Mouse (Mus musculus): ENCODE measurements around the gene Rap2b. TPM values are rescaled to one million over a fixed set of nuclear protein-coding genes. Genes with fewer than 3 reads are reported as not detected.

Rap2b gene
- 9.4 and 9.8 TPM in 2 replicates for polyA plus RNA-seq (2015; fragmentation: Nextera tagmentation; extraction: Ambion mirVana)

DNA sequence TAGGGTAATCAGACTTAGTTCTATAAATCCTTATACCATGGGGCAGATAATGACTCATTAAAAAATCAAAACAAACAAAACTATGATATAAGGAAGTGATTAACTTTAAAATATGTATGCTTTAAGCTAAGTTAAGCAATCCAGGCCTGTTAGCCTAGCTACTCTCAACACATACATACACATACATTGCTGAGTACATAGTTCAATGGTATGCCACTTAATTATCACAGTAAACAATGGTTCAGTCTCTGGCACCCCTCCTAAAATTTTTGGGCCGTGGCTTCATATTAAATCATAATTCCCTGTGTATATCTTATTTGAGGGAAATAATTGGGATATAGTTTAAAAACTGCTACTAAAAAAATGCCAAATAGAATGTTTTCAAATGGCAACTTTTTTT is at the start of gene Rap2b:
Gene Rap2b, plus strand, starts transcription at position 301 of the 400 bp plus-strand sequence.
- no peak within 1 kb of the TSS for H3K9ac ChIP-seq
- H3K4me3 ChIP-seq (replicated peaks) = no peak within 1 kb of the TSS
- H3K9me3 ChIP-seq = no peaks in the 10 kb centered on the region
- H3K36me3 ChIP-seq = no peaks in the 10 kb centered on the region
- no peak within 1 kb of the TSS for H3K4me2 ChIP-seq
- H3K27me3 ChIP-seq (replicated peaks) = no peaks in the 10 kb centered on the region
- no peaks in the 10 kb centered on the region for H3K4me1 ChIP-seq
- ATAC-seq (ENCODE audit: insufficient read depth, low FRiP score, low read depth) = no peak
- WGBS = 76% methylated on average over 1 of the region's 1 CpGs
- H3K27ac ChIP-seq = peak within 1 kb of the TSS; percentile 96; the same call in 1 of the 2 replicates

DNA sequence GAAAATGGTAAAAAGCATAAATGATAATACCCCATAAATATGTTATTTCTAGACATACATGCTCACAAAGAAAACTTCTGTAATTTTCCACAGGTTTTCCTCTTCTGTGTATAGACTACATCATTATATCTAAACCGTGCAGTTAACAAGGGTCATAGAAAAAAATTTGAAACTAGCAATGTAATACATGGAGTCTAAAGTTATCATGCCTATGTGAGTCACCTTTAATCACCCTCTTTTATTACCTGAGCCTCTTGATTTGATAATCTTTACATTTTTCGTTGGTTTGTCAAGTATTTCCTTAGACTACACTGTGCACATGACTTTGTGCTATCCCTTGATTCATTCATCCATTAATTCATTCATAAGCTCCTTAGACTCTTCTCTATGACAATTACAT is 46.4 kb upstream of the Rap2b start:
- Histone ChIP-seq H3K27ac (no peak overlapping the region), H3K36me3 (no peaks in the 10 kb centered on the region), H3K4me2 (no peak overlapping the region), H3K4me1 (no peaks in the 10 kb centered on the region), H3K4me3 (replicated peaks) (no peak overlapping the region), H3K9me3 (no peaks in the 10 kb centered on the region), H3K27me3 (replicated peaks) (no peaks in the 10 kb centered on the region), H3K9ac (no peak overlapping the region)
- WGBS = 59% methylated on average over 2 of the region's 2 CpGs
- ATAC-seq (ENCODE audit: insufficient read depth, low FRiP score, low read depth) = no peak

DNA sequence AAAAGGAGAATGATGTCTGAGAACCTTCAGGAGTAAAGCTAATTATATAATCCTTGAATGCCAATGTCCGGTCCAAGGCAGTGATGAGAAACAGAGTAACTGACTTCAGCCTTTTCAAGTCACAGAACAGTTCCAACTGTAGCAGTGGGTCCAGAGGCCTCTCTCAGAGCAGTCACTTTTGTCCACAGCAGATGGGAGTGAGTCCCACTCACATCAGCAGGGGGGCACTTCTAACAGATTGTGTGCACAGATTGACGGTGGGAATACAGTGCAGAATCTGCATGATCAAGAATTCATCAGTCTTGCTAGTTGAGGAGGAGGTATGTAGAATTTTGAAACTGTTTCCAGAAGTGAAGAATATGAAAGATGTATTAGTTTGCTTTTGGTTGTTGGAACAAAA is 41.4 kb upstream of the Rap2b start:
- WGBS = 74% methylated on average over 2 of the region's 2 CpGs
- Histone ChIP-seq H3K27me3 (replicated peaks) (no peaks in the 10 kb centered on the region), H3K9ac (no peak overlapping the region), H3K27ac (no peak overlapping the region), H3K4me1 (no peaks in the 10 kb centered on the region), H3K9me3 (no peaks in the 10 kb centered on the region), H3K4me3 (replicated peaks) (no peak overlapping the region), H3K36me3 (no peaks in the 10 kb centered on the region), H3K4me2 (no peak overlapping the region)
- no peak for ATAC-seq (ENCODE audit: insufficient read depth, low FRiP score, low read depth)

DNA sequence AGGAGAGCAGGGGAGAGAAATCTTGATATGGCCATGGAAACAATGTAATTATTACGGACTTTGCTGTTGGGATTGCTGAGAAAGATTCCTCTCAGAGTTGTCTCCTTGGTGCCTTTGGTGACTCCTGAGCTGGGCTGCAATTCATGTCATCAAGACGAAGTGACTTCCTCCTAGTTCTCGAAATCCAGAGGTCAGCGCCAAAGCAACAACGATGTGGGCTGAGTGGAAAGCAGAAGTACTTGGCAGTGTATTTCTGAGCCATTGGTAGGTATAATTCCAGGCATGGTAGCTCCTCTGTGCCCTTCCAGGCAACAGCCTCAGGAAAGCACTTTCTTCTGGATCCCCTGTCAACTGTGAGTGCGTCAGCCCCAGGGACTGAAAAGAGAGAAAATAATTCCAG is 39.8 kb upstream of the Rap2b start:
- Histone ChIP-seq H3K27me3 (replicated peaks) (no peaks in the 10 kb centered on the region), H3K4me2 (no peak overlapping the region), H3K27ac (no peak overlapping the region), H3K4me1 (no peaks in the 10 kb centered on the region), H3K4me3 (replicated peaks) (no peak overlapping the region), H3K9ac (no peak overlapping the region), H3K36me3 (no peaks in the 10 kb centered on the region), H3K9me3 (no peaks in the 10 kb centered on the region)
- WGBS = 75% methylated on average over 6 of the region's 6 CpGs
- no peak for ATAC-seq (ENCODE audit: insufficient read depth, low FRiP score, low read depth)

DNA sequence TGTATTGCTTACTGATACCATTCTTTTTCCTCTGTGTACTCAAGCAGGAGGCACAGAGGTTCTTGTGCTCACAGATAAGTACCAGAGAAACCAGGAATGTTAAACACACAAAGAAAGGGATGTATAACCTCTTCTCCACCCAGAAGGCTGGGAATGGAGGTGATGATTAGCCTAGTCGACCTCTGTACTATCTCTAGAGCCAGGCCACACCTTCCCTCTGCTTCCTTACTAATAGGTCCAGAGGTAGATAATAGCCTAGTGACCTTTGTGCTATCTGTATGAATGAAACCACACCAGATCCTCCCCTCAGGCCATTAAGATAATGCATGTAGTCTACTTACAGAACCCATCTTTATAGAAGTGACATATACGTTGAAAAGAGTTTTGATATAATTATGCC is 25.2 kb upstream of the Rap2b start:
- Histone ChIP-seq H3K27ac (no peak overlapping the region), H3K9me3 (no peaks in the 10 kb centered on the region), H3K9ac (no peak overlapping the region), H3K4me2 (no peak overlapping the region), H3K4me1 (no peaks in the 10 kb centered on the region), H3K4me3 (replicated peaks) (no peak overlapping the region), H3K36me3 (no peaks in the 10 kb centered on the region), H3K27me3 (replicated peaks) (no peaks in the 10 kb centered on the region)
- ATAC-seq (ENCODE audit: insufficient read depth, low FRiP score, low read depth) = no peak; the same call in 1 of the 2 replicates
- 36% methylated on average over 2 of the region's 2 CpGs for WGBS

DNA sequence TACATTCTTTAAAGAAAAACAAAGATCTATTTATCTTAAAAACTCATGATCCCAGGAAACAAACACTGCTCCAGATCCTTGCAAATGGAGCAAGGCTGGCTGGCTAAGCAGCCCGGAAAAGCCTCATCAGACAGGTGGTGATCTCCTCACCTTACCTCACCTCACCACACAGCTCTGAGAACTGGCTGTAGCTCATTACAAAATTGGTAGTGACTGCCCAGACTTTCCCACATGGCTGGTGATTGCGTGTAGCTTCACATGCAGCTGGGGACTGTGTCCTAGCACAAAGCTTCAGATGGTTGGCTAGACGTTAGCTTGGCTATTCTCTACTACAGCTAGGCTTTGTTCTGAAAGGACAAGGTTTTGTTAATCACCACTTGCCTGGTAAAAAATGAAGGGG is 24.2 kb upstream of the Rap2b start:
- H3K36me3 ChIP-seq = no peaks in the 10 kb centered on the region
- no peaks in the 10 kb centered on the region for H3K27me3 ChIP-seq (replicated peaks)
- no peaks in the 10 kb centered on the region for H3K9me3 ChIP-seq
- H3K9ac ChIP-seq = no peak overlapping the region
- H3K4me1 ChIP-seq = no peaks in the 10 kb centered on the region
- no peak overlapping the region for H3K27ac ChIP-seq
- H3K4me3 ChIP-seq (replicated peaks) = no peak overlapping the region
- WGBS = 72% methylated on average over 3 of the region's 3 CpGs
- no peak for ATAC-seq (ENCODE audit: insufficient read depth, low FRiP score, low read depth)
- H3K4me2 ChIP-seq = no peak overlapping the region

DNA sequence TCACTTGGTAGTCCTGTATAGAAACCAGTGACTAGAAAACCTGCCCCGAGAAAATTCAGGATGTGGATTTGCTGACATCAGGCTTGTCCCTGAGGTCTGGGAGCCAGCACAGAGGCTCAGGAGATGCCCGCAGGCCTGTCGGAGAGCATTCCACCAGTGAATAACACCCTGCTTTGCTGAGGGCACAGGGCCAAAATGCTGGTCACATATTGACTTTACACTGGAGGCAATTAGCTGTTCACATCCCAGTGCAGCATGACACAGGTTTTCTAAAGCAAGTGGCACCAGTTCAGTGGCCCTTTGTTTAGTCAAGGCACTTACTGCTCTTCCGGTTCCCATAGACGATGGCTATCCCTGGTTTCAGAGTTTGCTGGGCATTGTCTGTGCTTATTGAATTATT is 21.1 kb upstream of the Rap2b start:
- H3K9ac ChIP-seq = no peak overlapping the region
- H3K27ac ChIP-seq = no peak overlapping the region
- no peak overlapping the region for H3K4me3 ChIP-seq (replicated peaks)
- H3K4me2 ChIP-seq = no peak overlapping the region
- WGBS = 71% methylated on average over 5 of the region's 5 CpGs
- no peaks in the 10 kb centered on the region for H3K9me3 ChIP-seq
- H3K27me3 ChIP-seq (replicated peaks) = no peaks in the 10 kb centered on the region
- no peaks in the 10 kb centered on the region for H3K4me1 ChIP-seq
- ATAC-seq (ENCODE audit: insufficient read depth, low FRiP score, low read depth) = no peak
- H3K36me3 ChIP-seq = no peaks in the 10 kb centered on the region

DNA sequence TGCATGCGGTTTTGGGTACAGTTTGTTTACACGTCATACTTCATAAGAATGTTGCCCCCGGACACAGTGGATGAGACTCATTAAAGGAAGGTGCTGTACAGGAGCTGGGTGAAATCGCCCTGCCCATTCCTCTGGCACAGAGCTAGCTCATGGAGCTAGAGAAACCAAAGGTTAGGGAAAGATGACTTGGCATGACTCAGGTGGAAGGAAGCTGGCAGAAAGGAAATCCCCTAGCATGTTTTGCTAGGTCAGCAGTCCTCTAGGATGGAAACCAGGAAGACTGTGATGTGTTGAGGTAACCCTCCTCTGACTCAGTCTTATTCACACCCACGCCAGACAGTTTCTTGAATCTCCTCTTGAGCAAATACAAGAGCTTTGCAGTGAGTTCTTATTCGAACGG is 17.4 kb upstream of the Rap2b start:
- no peak overlapping the region for H3K27ac ChIP-seq
- H3K9me3 ChIP-seq = no peaks in the 10 kb centered on the region
- no peaks in the 10 kb centered on the region for H3K4me1 ChIP-seq
- no peaks in the 10 kb centered on the region for H3K36me3 ChIP-seq
- no peak overlapping the region for H3K9ac ChIP-seq
- WGBS = 68% methylated on average over 7 of the region's 7 CpGs
- H3K4me3 ChIP-seq (replicated peaks) = no peak overlapping the region
- H3K4me2 ChIP-seq = no peak overlapping the region
- ATAC-seq (ENCODE audit: insufficient read depth, low FRiP score, low read depth) = no peak; the same call in 1 of the 2 replicates
- H3K27me3 ChIP-seq (replicated peaks) = no peaks in the 10 kb centered on the region

DNA sequence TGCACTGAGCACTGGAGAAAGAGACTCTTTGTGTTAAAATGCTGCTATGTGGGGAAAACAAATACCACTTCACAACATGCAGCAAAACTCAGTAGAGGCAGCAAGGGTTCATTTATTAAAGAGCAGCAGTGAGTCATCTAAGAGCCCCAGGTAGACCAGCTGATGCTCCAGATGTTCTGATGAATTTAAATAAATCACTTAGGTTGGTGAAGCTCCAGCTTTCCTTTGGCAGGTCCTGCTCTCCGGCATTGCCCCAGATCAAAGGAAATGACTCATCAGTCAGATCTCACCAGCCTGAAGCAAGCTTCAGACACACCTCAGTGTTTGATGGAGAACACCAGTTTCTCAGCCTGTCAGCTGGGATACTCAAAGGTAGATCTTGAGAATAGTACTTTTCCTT is 15.8 kb upstream of the Rap2b start:
- WGBS = 25% methylated on average over 1 of the region's 1 CpGs
- ATAC-seq (ENCODE audit: insufficient read depth, low FRiP score, low read depth) = no peak
- no peaks in the 10 kb centered on the region for H3K36me3 ChIP-seq
- H3K9ac ChIP-seq = no peak overlapping the region
- no peaks in the 10 kb centered on the region for H3K9me3 ChIP-seq
- no peak overlapping the region for H3K4me3 ChIP-seq (replicated peaks)
- H3K4me2 ChIP-seq = no peak overlapping the region
- H3K27me3 ChIP-seq (replicated peaks) = no peaks in the 10 kb centered on the region
- H3K27ac ChIP-seq = no peak overlapping the region
- H3K4me1 ChIP-seq = no peaks in the 10 kb centered on the region

DNA sequence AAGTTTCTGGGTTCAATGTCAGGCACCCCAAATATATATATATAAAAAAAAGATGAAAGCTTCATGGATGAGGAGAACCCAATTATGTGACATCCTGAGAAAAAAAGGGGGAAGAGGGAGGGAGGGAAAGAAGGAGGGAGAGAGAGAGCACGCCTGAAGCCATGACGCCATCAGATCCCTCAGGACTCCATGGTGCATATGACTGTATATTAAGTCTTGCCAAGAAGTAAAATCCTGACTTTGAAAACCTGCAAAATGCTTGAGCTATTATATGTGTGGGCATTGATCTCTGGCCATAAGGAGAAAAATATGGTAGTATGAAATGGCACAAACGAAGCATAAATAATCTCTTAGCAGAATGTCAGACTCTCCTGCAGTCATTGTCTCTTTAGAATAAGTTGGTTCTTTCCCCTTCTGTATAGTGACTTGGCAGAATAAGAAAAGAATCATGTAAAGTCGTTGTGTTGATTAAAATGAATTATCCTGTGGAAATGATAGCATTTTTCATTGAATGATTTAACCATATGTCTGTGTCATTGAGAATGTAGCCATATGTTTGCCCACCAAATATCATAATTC is 13.3 kb upstream of the Rap2b start:
- ATAC-seq (ENCODE audit: insufficient read depth, low FRiP score, low read depth) = no peak
- H3K4me1 ChIP-seq = no peaks in the 10 kb centered on the region
- H3K4me3 ChIP-seq (replicated peaks) = no peak overlapping the region
- WGBS = 75% methylated on average over 4 of the region's 4 CpGs
- no peak overlapping the region for H3K27ac ChIP-seq
- no peak overlapping the region for H3K9ac ChIP-seq
- H3K4me2 ChIP-seq = no peak overlapping the region
- H3K27me3 ChIP-seq (replicated peaks) = no peaks in the 10 kb centered on the region
- no peaks in the 10 kb centered on the region for H3K9me3 ChIP-seq
- no peaks in the 10 kb centered on the region for H3K36me3 ChIP-seq

DNA sequence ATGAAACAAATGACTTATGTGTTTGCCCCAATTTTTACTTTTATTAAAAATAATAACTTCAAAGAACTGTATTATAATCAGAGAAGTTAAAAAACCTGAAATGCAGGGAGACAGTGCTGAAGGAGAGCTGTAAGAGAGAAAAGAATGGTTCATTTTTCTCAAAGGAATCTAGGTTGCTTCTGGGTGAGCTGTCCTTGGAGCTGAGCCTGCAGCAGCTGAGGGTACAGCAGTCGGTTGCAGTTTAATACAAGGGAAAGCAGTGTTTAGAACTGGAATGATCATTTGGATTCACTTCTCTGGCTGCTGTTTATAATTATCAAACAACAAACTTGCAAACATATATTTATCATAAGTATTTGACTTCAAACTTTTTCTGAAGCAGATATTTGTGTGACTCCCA is 12.0 kb upstream of the Rap2b start:
- no peaks in the 10 kb centered on the region for H3K9me3 ChIP-seq
- no peak for ATAC-seq (ENCODE audit: insufficient read depth, low FRiP score, low read depth)
- H3K9ac ChIP-seq = no peak overlapping the region
- H3K4me2 ChIP-seq = no peak overlapping the region
- H3K4me1 ChIP-seq = no peaks in the 10 kb centered on the region
- no peaks in the 10 kb centered on the region for H3K27me3 ChIP-seq (replicated peaks)
- no peaks in the 10 kb centered on the region for H3K36me3 ChIP-seq
- no peak overlapping the region for H3K4me3 ChIP-seq (replicated peaks)
- H3K27ac ChIP-seq = no peak overlapping the region
- WGBS = 43% methylated on average over 1 of the region's 1 CpGs

DNA sequence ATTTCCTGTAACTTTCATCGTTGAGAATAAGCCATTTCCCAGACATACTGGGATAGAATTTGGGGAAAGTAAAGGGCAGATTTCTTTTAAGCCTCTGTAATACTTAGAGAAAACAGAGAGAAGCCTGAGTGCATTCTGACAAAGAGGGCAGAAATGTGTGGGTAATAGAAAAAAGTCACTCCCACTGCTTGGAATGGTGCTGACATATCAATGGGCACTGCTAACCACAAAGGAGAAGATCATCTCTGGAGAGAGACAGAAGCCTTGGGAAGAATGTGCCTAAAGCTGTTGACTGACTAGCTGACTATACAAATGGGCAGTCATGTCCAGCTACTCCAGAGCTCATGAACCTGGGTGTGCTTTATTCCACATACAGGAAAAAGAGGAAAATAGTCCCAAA is 6.0 kb upstream of the Rap2b start:
- WGBS = 45% methylated on average over 1 of the region's 1 CpGs
- ATAC-seq (ENCODE audit: insufficient read depth, low FRiP score, low read depth) = no peak
- no peak overlapping the region for H3K4me3 ChIP-seq (replicated peaks)

DNA sequence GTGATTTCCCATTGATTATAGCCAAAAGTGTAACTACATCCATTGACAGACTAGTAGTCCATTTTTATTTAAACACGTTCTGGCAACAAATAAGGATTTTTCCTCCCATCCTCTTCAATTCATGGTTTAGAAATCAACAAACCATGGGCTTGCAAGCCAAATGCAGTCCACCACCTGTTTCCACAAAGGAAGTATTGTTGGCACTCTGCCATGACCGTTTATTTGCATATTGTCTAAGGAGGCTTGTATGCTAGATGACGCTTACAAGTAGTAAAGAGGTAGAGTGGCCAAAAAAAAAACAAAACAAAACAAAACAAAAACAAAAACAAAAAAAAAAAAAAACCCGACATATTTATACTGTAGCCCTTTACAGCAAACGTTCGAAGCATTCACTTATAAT is 3.3 kb upstream of the Rap2b start:
- H3K36me3 ChIP-seq = no peaks in the 10 kb centered on the region
- 60% methylated on average over 6 of the region's 6 CpGs for WGBS
- no peaks in the 10 kb centered on the region for H3K27me3 ChIP-seq (replicated peaks)
- H3K4me3 ChIP-seq (replicated peaks) = no peak overlapping the region
- no peak overlapping the region for H3K4me2 ChIP-seq
- H3K9ac ChIP-seq = no peak overlapping the region
- no peak overlapping the region for H3K27ac ChIP-seq
- H3K4me1 ChIP-seq = no peaks in the 10 kb centered on the region
- no peaks in the 10 kb centered on the region for H3K9me3 ChIP-seq
- no peak for ATAC-seq (ENCODE audit: insufficient read depth, low FRiP score, low read depth)

More for the DNA sequence above, 6.0 kb upstream of the Rap2b start:
- Histone ChIP-seq H3K36me3 (no peaks in the 10 kb centered on the region), H3K4me2 (no peak overlapping the region), H3K9me3 (no peaks in the 10 kb centered on the region), H3K4me1 (no peaks in the 10 kb centered on the region), H3K9ac (no peak overlapping the region), H3K27me3 (replicated peaks) (no peaks in the 10 kb centered on the region), H3K27ac (no peak overlapping the region)
